Mouse (Mus musculus): ENCODE measurements around the gene Snrnp25. TPM values are rescaled to one million over a fixed set of nuclear protein-coding genes. Genes with fewer than 3 reads are reported as not detected.

Snrnp25 gene
- polyA plus RNA-seq, 1 experiment from 2014 or later = 40.4 TPM

Other genes starting within 250 kb of the Snrnp25 start
- gene 4930524B15Rik, start 239.8 kb upstream of the Snrnp25 start, polyA plus RNA-seq (2015; fragmentation: Nextera tagmentation; extraction: Ambion mirVana) = 0.19 and 0.32 TPM in 2 replicates
- 653 and 655 TPM in 2 replicates for gene Nsg2, start 205.0 kb upstream of the Snrnp25 start, polyA plus RNA-seq (2015; fragmentation: Nextera tagmentation; extraction: Ambion mirVana)
- gene Il9r, start 5.1 kb upstream of the Snrnp25 start, polyA plus RNA-seq (2015; fragmentation: Nextera tagmentation; extraction: Ambion mirVana) = not detected in 2 replicates
- 21.3 and 23.8 TPM in 2 replicates for gene Rhbdf1, start 16.9 kb downstream of the Snrnp25 start, polyA plus RNA-seq (2015; fragmentation: Nextera tagmentation; extraction: Ambion mirVana)
- 41.2 and 44.1 TPM in 2 replicates for gene Mpg, start 21.1 kb downstream of the Snrnp25 start, polyA plus RNA-seq (2015; fragmentation: Nextera tagmentation; extraction: Ambion mirVana)
- 46.4 and 48.4 TPM in 2 replicates for gene Nprl3, start 62.3 kb downstream of the Snrnp25 start, polyA plus RNA-seq (2015; fragmentation: Nextera tagmentation; extraction: Ambion mirVana)
- 32.4 and 44.1 TPM in 2 replicates for gene Hba-x, start 71.0 kb downstream of the Snrnp25 start, polyA plus RNA-seq (2015; fragmentation: Nextera tagmentation; extraction: Ambion mirVana)
- 2,454 and 3,091 TPM in 2 replicates for gene Hba-a1, start 78.1 kb downstream of the Snrnp25 start, polyA plus RNA-seq (2015; fragmentation: Nextera tagmentation; extraction: Ambion mirVana)
- 0.83 and 1.3 TPM in 2 replicates for gene Hbq1b, start 81.5 kb downstream of the Snrnp25 start, polyA plus RNA-seq (2015; fragmentation: Nextera tagmentation; extraction: Ambion mirVana)
- gene Hba-a2, start 91.1 kb downstream of the Snrnp25 start, polyA plus RNA-seq (2015; fragmentation: Nextera tagmentation; extraction: Ambion mirVana) = 6,359 and 8,071 TPM in 2 replicates
- gene Hbq1a, start 94.7 kb downstream of the Snrnp25 start, polyA plus RNA-seq (2015; fragmentation: Nextera tagmentation; extraction: Ambion mirVana) = 1.2 and 1.5 TPM in 2 replicates
- gene Sh3pxd2b, start 142.4 kb downstream of the Snrnp25 start, polyA plus RNA-seq (2015; fragmentation: Nextera tagmentation; extraction: Ambion mirVana) = 26.1 and 27.0 TPM in 2 replicates
- gene Ubtd2, start 250.0 kb downstream of the Snrnp25 start, polyA plus RNA-seq (2015; fragmentation: Nextera tagmentation; extraction: Ambion mirVana) = 48.7 and 49.4 TPM in 2 replicates

Measured in midbrain, embryonic 15.5 days (tissue).